Mouse (Mus musculus) CH12.LX (cell line): Measurements from ENCODE around the gene Jarid2.

Experiments
- CTCF ChIP-seq, 2 experiments: IDR thresholded peaks in 1 of 2; conservative IDR thresholded peaks in 1 of 2; 2 replicates each; pipeline ENCODE4 v1.5.1; 2011 to 2012; ENCODE audit warnings: low read depth in 2 of 2, low read length in 2 of 2, improper control_type of control experiment in 1 of 2, inconsistent platforms in 1 of 2, mild to moderate bottlenecking in 1 of 2, moderate library complexity in 1 of 2
- E2F4 ChIP-seq: IDR thresholded peaks from 2 replicates; pipeline ENCODE4 v1.6.1; 2011; ENCODE audit warnings: low read depth, low read length, improper control_type of control experiment; ENCODE audit not compliant: insufficient replicate concordance
- EP300 ChIP-seq: IDR thresholded peaks from 2 replicates; pipeline ENCODE4 v1.6.1; 2011; ENCODE audit warnings: low read length, improper control_type of control experiment
- GABPA ChIP-seq: IDR thresholded peaks from 2 replicates; pipeline ENCODE4 v1.6.1; 2012; ENCODE audit warnings: low read depth, low read length, improper control_type of control experiment, inconsistent platforms; ENCODE audit not compliant: insufficient replicate concordance
- IRF4 ChIP-seq: IDR thresholded peaks from 2 replicates; pipeline ENCODE4 v1.6.1; 2014; ENCODE audit warnings: low read depth, mild to moderate bottlenecking, inconsistent platforms, low read length, improper control_type of control experiment
- NRF1 ChIP-seq: IDR thresholded peaks from 2 replicates; pipeline ENCODE4 v1.6.1; 2014; ENCODE audit warnings: low read depth, mild to moderate bottlenecking, inconsistent platforms, low read length, improper control_type of control experiment, moderate library complexity
- POLR2A ChIP-seq: IDR thresholded peaks from 2 replicates; pipeline ENCODE4 v1.6.1; 2011; ENCODE audit warnings: low read depth, mild to moderate bottlenecking, improper control_type of control experiment, low read length
- SMC3 ChIP-seq: IDR thresholded peaks from 2 replicates; pipeline ENCODE4 v1.6.1; 2011; ENCODE audit warnings: low read depth, low read length, improper control_type of control experiment
- UBTF ChIP-seq: IDR thresholded peaks from 2 replicates; pipeline ENCODE4 v1.6.1; 2012; ENCODE audit warnings: low read depth, mild to moderate bottlenecking, inconsistent platforms, low read length, improper control_type of control experiment, moderate library complexity
- ZKSCAN1 ChIP-seq: IDR thresholded peaks from 2 replicates; pipeline ENCODE4 v1.6.1; 2012; ENCODE audit warnings: low read depth, inconsistent platforms, low read length, improper control_type of control experiment, borderline replicate concordance

DNA sequence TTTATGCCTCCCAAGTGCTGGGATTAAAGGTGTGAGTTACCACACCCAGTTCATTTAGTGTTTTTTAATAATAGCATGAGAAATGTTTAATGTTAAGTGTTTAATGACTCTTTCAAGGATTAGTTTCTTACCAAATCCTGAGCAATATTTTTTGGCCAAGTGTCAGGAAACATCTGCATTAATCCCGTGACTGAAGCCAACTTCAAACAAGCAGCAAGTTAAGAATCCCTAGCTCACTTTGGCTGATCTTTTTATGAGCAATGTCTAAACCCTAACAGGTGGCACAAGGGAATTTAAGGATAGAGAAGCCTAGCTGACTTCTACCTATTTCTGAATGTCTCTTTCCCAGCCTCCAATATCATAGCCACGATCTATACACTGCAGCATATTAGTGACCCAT lies 60.7 kb downstream of the Jarid2 start:
- no peak for TF ChIP-seq CTCF (conservative IDR thresholded peaks at IDR 0.05 in 1 of 2, IDR thresholded peaks at IDR 0.05 in 1 of 2; ENCODE audit: low read depth in 2 of 2, low read length in 2 of 2)
- no peak for TF ChIP-seq IRF4
- TF ChIP-seq POLR2A = no peak
- no peak for TF ChIP-seq EP300
- no peak for TF ChIP-seq NRF1
- no peak for TF ChIP-seq SMC3
- no peak for TF ChIP-seq UBTF
- no peak for TF ChIP-seq GABPA
- no peak for TF ChIP-seq ZKSCAN1
- no peak for TF ChIP-seq E2F4
